Mouse (Mus musculus): Measurements from ENCODE around the gene Midn. TPM values are rescaled to one million over a fixed set of nuclear protein-coding genes. Genes with fewer than 3 reads are reported as not detected.

Gene Midn
- polyA plus RNA-seq, 1 experiment, result 101 TPM

- Histone ChIP-seq H3K27ac (ENCODE audit: insufficient read depth, low read length) (no peak overlapping the region), H3K4me1 (ENCODE audit: control insufficient read depth, insufficient read depth, low read length) (peaks cover 6% of the 10 kb centered on the region; the same call in 1 of the 2 replicates), H3K4me3 (ENCODE audit: insufficient read depth, low read length) (no peak overlapping the region)
- no peak for TF ChIP-seq CTCF (IDR thresholded peaks at IDR 0.05; ENCODE audit: borderline replicate concordance, insufficient read depth, low read length)
- TF ChIP-seq POLR2A (IDR thresholded peaks at IDR 0.05; ENCODE audit: low read depth, low read length), result no peak
Observed at GRCm38 (mm10) chr10:80180823-80181222, 32.8 kb downstream of the Midn start.

- Histone ChIP-seq H3K27ac (ENCODE audit: insufficient read depth, low read length) (no peak overlapping the region), H3K4me3 (ENCODE audit: insufficient read depth, low read length) (no peak overlapping the region), H3K4me1 (ENCODE audit: control insufficient read depth, insufficient read depth, low read length) (0 out of 2 replicates have a peak, but pooled peaks cover 4% of the 10 kb centered on the region)
- TF ChIP-seq CTCF (IDR thresholded peaks at IDR 0.05; ENCODE audit: borderline replicate concordance, insufficient read depth, low read length) (no peak), POLR2A (IDR thresholded peaks at IDR 0.05; ENCODE audit: low read depth, low read length) (no peak)
Observed at GRCm38 (mm10) chr10:80182547-80182946, 34.5 kb downstream of the Midn start.

- TF ChIP-seq POLR2A (IDR thresholded peaks at IDR 0.05; ENCODE audit: low read depth, low read length) (no peak), CTCF (IDR thresholded peaks at IDR 0.05; ENCODE audit: borderline replicate concordance, insufficient read depth, low read length) (no peak)
- H3K27ac ChIP-seq (ENCODE audit: insufficient read depth, low read length), result no peak overlapping the region
- no peak overlapping the region for H3K4me3 ChIP-seq (ENCODE audit: insufficient read depth, low read length)
- peaks cover 2% of the 10 kb centered on the region; the same call in 1 of the 2 replicates for H3K4me1 ChIP-seq (ENCODE audit: control insufficient read depth, insufficient read depth, low read length)
Observed at GRCm38 (mm10) chr10:80186649-80187048, 38.6 kb downstream of the Midn start.

- TF ChIP-seq POLR2A (IDR thresholded peaks at IDR 0.05; ENCODE audit: low read depth, low read length) (no peak), CTCF (IDR thresholded peaks at IDR 0.05; ENCODE audit: borderline replicate concordance, insufficient read depth, low read length) (no peak)
- peaks cover 2% of the 10 kb centered on the region; the same call in 1 of the 2 replicates for H3K4me1 ChIP-seq (ENCODE audit: control insufficient read depth, insufficient read depth, low read length)
- no peak overlapping the region for H3K4me3 ChIP-seq (ENCODE audit: insufficient read depth, low read length)
- H3K27ac ChIP-seq (ENCODE audit: insufficient read depth, low read length), result no peak overlapping the region
Observed at GRCm38 (mm10) chr10:80187739-80188138, 39.7 kb downstream of the Midn start.

GRCm38 (mm10) chr10:80188453-80189024, 40.5 kb downstream of the Midn start:
- Histone ChIP-seq H3K4me3 (ENCODE audit: insufficient read depth, low read length) (no peak overlapping the region), H3K4me1 (ENCODE audit: control insufficient read depth, insufficient read depth, low read length) (peaks cover 2% of the 10 kb centered on the region; the same call in 1 of the 2 replicates), H3K27ac (ENCODE audit: insufficient read depth, low read length) (no peak overlapping the region)
- TF ChIP-seq CTCF (IDR thresholded peaks at IDR 0.05; ENCODE audit: borderline replicate concordance, insufficient read depth, low read length) (no peak), POLR2A (IDR thresholded peaks at IDR 0.05; ENCODE audit: low read depth, low read length) (no peak)

- H3K4me3 ChIP-seq (ENCODE audit: insufficient read depth, low read length), result no peak overlapping the region; the same call in 1 of the 2 replicates
- TF ChIP-seq CTCF (IDR thresholded peaks at IDR 0.05; ENCODE audit: borderline replicate concordance, insufficient read depth, low read length) (no peak), POLR2A (IDR thresholded peaks at IDR 0.05; ENCODE audit: low read depth, low read length) (no peak)
- H3K4me1 ChIP-seq (ENCODE audit: control insufficient read depth, insufficient read depth, low read length), result peaks cover 2% of the 10 kb centered on the region; the same call in 1 of the 2 replicates
- no peak overlapping the region for H3K27ac ChIP-seq (ENCODE audit: insufficient read depth, low read length)
Observed at GRCm38 (mm10) chr10:80189999-80190398, 41.9 kb downstream of the Midn start.

GRCm38 (mm10) chr10:80190491-80191051, 42.5 kb downstream of the Midn start:
- Histone ChIP-seq H3K4me3 (ENCODE audit: insufficient read depth, low read length) (peak overlapping the region; percentile 24; the same call in 1 of the 2 replicates), H3K27ac (ENCODE audit: insufficient read depth, low read length) (no peak overlapping the region), H3K4me1 (ENCODE audit: control insufficient read depth, insufficient read depth, low read length) (peaks cover 2% of the 10 kb centered on the region; the same call in 1 of the 2 replicates)
- TF ChIP-seq CTCF (IDR thresholded peaks at IDR 0.05; ENCODE audit: borderline replicate concordance, insufficient read depth, low read length) (no peak), POLR2A (IDR thresholded peaks at IDR 0.05; ENCODE audit: low read depth, low read length) (no peak)

GRCm38 (mm10) chr10:80193976-80194375, 45.9 kb downstream of the Midn start:
- H3K27ac ChIP-seq (ENCODE audit: insufficient read depth, low read length), result no peak overlapping the region
- TF ChIP-seq CTCF (IDR thresholded peaks at IDR 0.05; ENCODE audit: borderline replicate concordance, insufficient read depth, low read length), result no peak
- no peak for TF ChIP-seq POLR2A (IDR thresholded peaks at IDR 0.05; ENCODE audit: low read depth, low read length)

GRCm38 (mm10) chr10:80194441-80194840, 46.4 kb downstream of the Midn start:
- no peak overlapping the region for H3K4me3 ChIP-seq (ENCODE audit: insufficient read depth, low read length)
- peaks cover 2% of the 10 kb centered on the region; the same call in 1 of the 2 replicates for H3K4me1 ChIP-seq (ENCODE audit: control insufficient read depth, insufficient read depth, low read length)
- H3K27ac ChIP-seq (ENCODE audit: insufficient read depth, low read length), result no peak overlapping the region
- TF ChIP-seq CTCF (IDR thresholded peaks at IDR 0.05; ENCODE audit: borderline replicate concordance, insufficient read depth, low read length) (no peak), POLR2A (IDR thresholded peaks at IDR 0.05; ENCODE audit: low read depth, low read length) (no peak)

More at GRCm38 (mm10) chr10:80193976-80194375, 45.9 kb downstream of the Midn start:
- Histone ChIP-seq H3K4me1 (ENCODE audit: control insufficient read depth, insufficient read depth, low read length) (peaks cover 2% of the 10 kb centered on the region; the same call in 1 of the 2 replicates), H3K4me3 (ENCODE audit: insufficient read depth, low read length) (no peak overlapping the region)

- TF ChIP-seq POLR2A (IDR thresholded peaks at IDR 0.05; ENCODE audit: low read depth, low read length) (no peak), CTCF (IDR thresholded peaks at IDR 0.05; ENCODE audit: borderline replicate concordance, insufficient read depth, low read length) (no peak)
- H3K4me3 ChIP-seq (ENCODE audit: insufficient read depth, low read length), result no peak overlapping the region
- no peaks in the 10 kb centered on the region for H3K4me1 ChIP-seq (ENCODE audit: control insufficient read depth, insufficient read depth, low read length)
- no peak overlapping the region for H3K27ac ChIP-seq (ENCODE audit: insufficient read depth, low read length)
Observed at GRCm38 (mm10) chr10:80196167-80196566, 48.1 kb downstream of the Midn start.
